Mouse (Mus musculus) kidney, adult 2 months (tissue): ENCODE measurements at regions not wholly inside any gene's neighbourhood (a gene's known extent, or its start where the extent isn't known, plus 50 kb on each side); places are given as distances from the start of the nearest gene placed in this dataset.

Experiments used
- CTCF ChIP-seq: fragments of 200-500 bp; conservative IDR thresholded peaks from 2 replicates; pipeline ENCODE4 v1.5.1; 2011; ENCODE audit warnings: low read depth, mild to moderate bottlenecking, control low read depth, low read length, moderate library complexity, mixed read lengths; ENCODE audit not compliant: insufficient read depth, insufficient read length
- POLR2A ChIP-seq: fragments of 200-500 bp; IDR thresholded peaks from one replicate; pipeline ENCODE4 v1.6.1; 2011; ENCODE audit warnings: low read depth, low read length, control low read depth

DNA sequence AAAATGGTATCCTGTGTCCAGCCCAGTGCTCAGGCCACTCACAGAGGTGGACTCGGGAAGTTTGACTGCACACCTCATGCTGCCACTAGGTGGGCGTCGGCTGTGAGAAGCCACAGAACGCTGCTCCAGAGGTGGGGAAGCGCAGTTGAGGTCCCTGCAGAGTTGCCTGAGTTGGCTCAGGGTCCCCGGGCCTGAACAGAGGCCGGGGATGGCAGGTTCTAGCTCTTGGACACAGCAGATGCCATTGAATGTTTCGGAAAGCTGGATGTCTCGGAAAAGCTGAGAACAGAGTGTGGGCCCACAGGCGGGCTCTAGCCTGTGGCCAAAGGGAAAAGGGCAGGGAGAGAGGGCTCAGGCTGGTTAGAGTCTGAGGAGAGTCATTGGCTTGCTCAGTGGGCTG, 273.2 kb upstream of the Far2 start:
- TF ChIP-seq POLR2A (no peak), CTCF (no peak)
